Mouse (Mus musculus) ES-Bruce4 (cell line): ENCODE measurements around the gene Plekha5.

Experiments used
- CTCF ChIP-seq: IDR thresholded peaks from one replicate; pipeline ENCODE4 v1.8.1; 2011; ENCODE audit warnings: low read depth, low read length
- EP300 ChIP-seq: IDR thresholded peaks from 2 replicates; pipeline ENCODE4 v1.6.1; 2011; ENCODE audit warnings: low read depth, low read length; ENCODE audit not compliant: insufficient read depth
- POLR2A ChIP-seq: IDR thresholded peaks from one replicate; pipeline ENCODE4 v1.8.1; 2011; ENCODE audit warnings: low read length; ENCODE audit not compliant: insufficient read depth

GRCm38 (mm10) chr6:140624096-140625051, 200.5 kb downstream of the Plekha5 start:
- TF ChIP-seq POLR2A (no peak), EP300 (no peak), CTCF (no peak)
